Mouse (Mus musculus) small intestine, adult 2 months (tissue): Measurements from ENCODE around the gene Lbhd2.

Source experiments
- CTCF ChIP-seq: fragments of 200-500 bp; IDR thresholded peaks from 2 replicates; pipeline ENCODE4 v1.5.1; 2012; ENCODE audit warnings: low read depth, mild to moderate bottlenecking, control low read depth, inconsistent platforms, low read length, moderate library complexity, mixed read lengths; ENCODE audit not compliant: insufficient replicate concordance, insufficient read length; ENCODE audit errors: extremely low read depth
- POLR2A ChIP-seq: fragments of 200-500 bp; IDR thresholded peaks from 2 replicates; pipeline ENCODE4 v1.6.1; 2012; ENCODE audit warnings: low read depth, mild to moderate bottlenecking, control low read depth, inconsistent platforms, low read length, moderate library complexity

DNA sequence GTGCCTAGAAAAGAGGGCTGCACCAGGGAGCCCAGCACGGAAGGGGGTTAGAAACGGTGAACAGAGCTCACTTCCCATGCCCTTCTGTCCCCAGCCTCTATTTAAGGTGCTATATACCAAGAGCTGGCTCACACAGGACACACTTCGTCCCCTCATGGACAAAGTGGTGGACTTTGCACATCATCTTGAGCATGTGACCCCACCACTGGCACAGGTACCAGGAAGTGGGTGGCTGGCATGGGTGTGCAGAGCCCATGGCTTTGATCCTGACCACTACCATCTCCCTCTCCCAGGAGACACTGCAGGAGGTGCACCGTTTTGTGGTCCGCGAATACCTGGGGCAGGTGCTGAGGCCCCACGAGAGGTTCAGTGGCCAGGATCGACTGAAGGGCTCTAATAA is 21.8 kb downstream of the Lbhd2 start:
- TF ChIP-seq POLR2A (peak; percentile 5; the same call in 1 of the 2 replicates), CTCF (no peak)
